In the genomic region with DNA sequence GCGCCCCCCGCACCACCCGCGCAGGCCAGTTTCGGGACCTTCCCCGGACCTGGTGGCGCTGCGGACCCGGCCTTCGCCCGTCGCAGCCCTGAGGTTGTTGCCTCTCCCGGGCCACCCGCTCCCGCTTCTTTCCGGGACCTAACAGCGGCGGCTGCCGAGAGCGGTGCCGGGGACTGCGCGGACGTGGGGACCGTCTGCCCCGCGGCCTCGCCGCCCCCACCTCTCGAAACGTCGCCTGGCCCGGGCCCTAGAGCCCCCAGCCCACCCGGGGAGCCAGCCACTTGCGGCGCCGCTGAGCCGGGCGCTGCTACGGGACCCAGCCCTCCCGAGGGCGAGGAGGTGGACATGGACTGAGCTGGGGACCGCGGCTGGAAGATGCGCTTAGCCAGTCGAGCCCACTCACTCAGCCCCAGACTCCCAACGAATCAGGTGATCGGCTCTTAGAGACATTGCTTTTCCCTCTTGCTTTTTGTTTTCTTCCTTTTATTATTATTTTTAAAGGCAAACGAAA, we compare ENCODE assay signal across 11 mouse cellular contexts. TPM values are rescaled to one million over a fixed set of nuclear protein-coding genes. Genes with fewer than 3 reads are reported as not detected.
DNase-seq lines count a peak whose midpoint lies in the region; ATAC-seq and TF ChIP-seq lines count a peak whose summit lies in the region.
"Had no signal": no experiment of that assay in that cellular context is flagged by ENCODE, and none has a peak within 500 bp of the region (broad histone marks: within the 10 kb centered on the region; RNA-seq: fewer than 3 reads in every experiment).

No protein-coding gene starts in this region.

- under 1% methylated on average over 47 of the region's 49 CpGs for WGBS in heart, embryonic 12.5 days
- under 1% methylated on average over 44 of the region's 49 CpGs for WGBS in forebrain, embryonic 11.5 days
- WGBS in midbrain, embryonic 11.5 days, result under 1% methylated on average over 40 of the region's 49 CpGs

- TF ChIP-seq CTCF in brain, embryonic 14.5 days (IDR thresholded peaks at IDR 0.05; ENCODE audit: borderline replicate concordance, extremely low read depth, insufficient read depth, insufficient read length), result no peak

- H3K4me2 ChIP-seq in heart, embryonic 12.5 days, result no peak overlapping the region; the same call in 1 of the 2 replicates
- peak overlapping the region; percentile 35 for H3K4me2 ChIP-seq in forebrain, embryonic 11.5 days (ENCODE audit: low read depth, low read length, severe bottlenecking)
- H3K4me2 ChIP-seq in midbrain, embryonic 11.5 days, result peak overlapping the region; percentile 41

- H3K27me3 ChIP-seq in heart, embryonic 12.5 days (replicated peaks), result peaks cover 96% of the 10 kb centered on the region
- peaks cover 92% of the 10 kb centered on the region for H3K27me3 ChIP-seq in forebrain, embryonic 11.5 days (ENCODE audit: control insufficient read depth, insufficient read depth, low read length)
- peaks cover 94% of the 10 kb centered on the region for H3K27me3 ChIP-seq in midbrain, embryonic 11.5 days (ENCODE audit: control insufficient read depth, insufficient read depth, low read length)

- intact Hi-C loops in heart, postnatal 25 days (cut with DNase I), result no loop called here
- intact Hi-C loops in left cerebral cortex, postnatal 36 days (cut with DNase I), result no loop called here

- ATAC-seq in heart, embryonic 12.5 days (ENCODE audit: insufficient number of reproducible peaks, low FRiP score), result no peak; the same call in 1 of the 2 replicates
- no peak for ATAC-seq in forebrain, embryonic 11.5 days (replicated peaks; ENCODE audit: low FRiP score)
- ATAC-seq in midbrain, embryonic 11.5 days (ENCODE audit: low FRiP score), result no peak

- H3K9me3 ChIP-seq in heart, embryonic 12.5 days (replicated peaks), result no peaks in the 10 kb centered on the region
- no peaks in the 10 kb centered on the region for H3K9me3 ChIP-seq in forebrain, embryonic 11.5 days (ENCODE audit: control insufficient read depth, low read length)
- no peaks in the 10 kb centered on the region for H3K9me3 ChIP-seq in midbrain, embryonic 11.5 days (ENCODE audit: control insufficient read depth, low read length)

- H3K27ac ChIP-seq in heart, embryonic 12.5 days (ENCODE audit: poor library complexity, severe bottlenecking), result no peak overlapping the region
- H3K27ac ChIP-seq in forebrain, embryonic 11.5 days (ENCODE audit: low read depth, low read length), result peak overlapping the region; percentile 27
- H3K27ac ChIP-seq in midbrain, embryonic 11.5 days (ENCODE audit: low read depth, low read length), result peak overlapping the region; percentile 79
- H3K27ac ChIP-seq: liver, embryonic 14.5 days had no signal

- no peaks in the 10 kb centered on the region for H3K36me3 ChIP-seq in heart, embryonic 12.5 days
- H3K36me3 ChIP-seq in forebrain, embryonic 11.5 days (ENCODE audit: control insufficient read depth, insufficient read depth, low read length), result no peaks in the 10 kb centered on the region
- no peaks in the 10 kb centered on the region for H3K36me3 ChIP-seq in midbrain, embryonic 11.5 days (ENCODE audit: control insufficient read depth, insufficient read depth, low read length)

- TF ChIP-seq POLR2A in brain, embryonic 14.5 days (IDR thresholded peaks at IDR 0.05; ENCODE audit: borderline replicate concordance, extremely low read depth, insufficient read depth, insufficient read length, poor library complexity, severe bottlenecking), result no peak

- H3K4me3 ChIP-seq in heart, embryonic 12.5 days, result peak overlapping the region; percentile 9; the same call in 1 of the 2 replicates
- H3K4me3 ChIP-seq in forebrain, embryonic 11.5 days (ENCODE audit: low read depth, low read length), result peak overlapping the region; percentile 34
- H3K4me3 ChIP-seq in midbrain, embryonic 11.5 days (ENCODE audit: low read depth, low read length), result peak overlapping the region; percentile 45
- H3K4me3 ChIP-seq: myocyte had no signal

- H3K4me1 ChIP-seq in heart, embryonic 12.5 days (replicated peaks), result peaks cover 7% of the 10 kb centered on the region; the same call in 1 of the 2 replicates
- H3K4me1 ChIP-seq in forebrain, embryonic 11.5 days (replicated peaks; ENCODE audit: control insufficient read depth, insufficient read depth, low read length), result peaks cover 7% of the 10 kb centered on the region
- peaks cover 7% of the 10 kb centered on the region; the same call in 1 of the 2 replicates for H3K4me1 ChIP-seq in midbrain, embryonic 11.5 days (ENCODE audit: control insufficient read depth, insufficient read depth, low read length)

- H3K9ac ChIP-seq in heart, embryonic 12.5 days, result no peak overlapping the region
- H3K9ac ChIP-seq in forebrain, embryonic 11.5 days (ENCODE audit: low read length), result peak overlapping the region; percentile 47
- H3K9ac ChIP-seq in midbrain, embryonic 11.5 days (ENCODE audit: low read length), result peak overlapping the region; percentile 67
- H3K9ac ChIP-seq: liver, embryonic 14.5 days had no signal

- DNase-seq in heart, postnatal 25 days (ENCODE audit: low spot score), result no peak
- DNase-seq in brain, embryonic 14.5 days (ENCODE audit: low read depth), result peak; percentile 32
- peak; percentile 72 for DNase-seq in forebrain, embryonic 11.5 days (ENCODE audit: low spot score)
- DNase-seq in midbrain, embryonic 11.5 days (ENCODE audit: low spot score, missing footprints), result peak; percentile 96
- no peak for DNase-seq in urinary bladder, adult 18-20 months (ENCODE audit: low spot score in 2 of 2)
- no peak for DNase-seq in left cerebral cortex, postnatal 36 days (ENCODE audit: low spot score in 2 of 2)
- no peak for DNase-seq in thymus, postnatal 10 days (ENCODE audit: low spot score in 2 of 2)

RNA-seq across cellular contexts. Expression of gene Uncx, which starts 4.2 kb away (rescaled TPM):
- 0.09 TPM in 1 of 2 replicates, not detected in the other for polyA plus RNA-seq in heart, embryonic 12.5 days (2016; fragmentation: Nextera tagmentation; extraction: Ambion mirVana)
- total RNA-seq in heart, postnatal 25 days (2021), result not detected
- polyA plus RNA-seq in brain, embryonic 14.5 days (2012; rRNA removed), result 26.5 and 42.0 TPM in 2 replicates
- polyA plus RNA-seq in forebrain, embryonic 11.5 days (2014; fragmentation: Nextera tagmentation; extraction: Ambion mirVana), result 27.3 and 28.2 TPM in 2 replicates
- 41.8 and 46.4 TPM in 2 replicates for polyA plus RNA-seq in midbrain, embryonic 11.5 days (2014; fragmentation: Nextera tagmentation; extraction: Ambion mirVana)
- under 1 TPM in 1 of 2 experiments, not detected in 1; 0.20 TPM for total RNA-seq in left cerebral cortex, postnatal 36 days (2021)
- total RNA-seq: hematopoietic stem cell, adult 5-6 weeks had no signal
- polyA plus RNA-seq: liver, embryonic 14.5 days; myocyte had no signal

Comparison
In these comparisons a context has a peak if more than half of its experiments do, and no peak if none do; other contexts are left out.
1. DNase-seq: peak in brain, embryonic 14.5 days (single experiment), forebrain, embryonic 11.5 days (single experiment) and midbrain, embryonic 11.5 days (single experiment); none in heart, postnatal 25 days (single experiment), urinary bladder, adult 18-20 months (0 of 2), left cerebral cortex, postnatal 36 days (0 of 2) and thymus, postnatal 10 days (0 of 2).
2. RNA of gene Uncx, which starts 4.2 kb away (polyA plus RNA-seq): 26.5 to 42.0 TPM in brain, embryonic 14.5 days, 41.8 to 46.4 TPM in midbrain, embryonic 11.5 days and 27.3 to 28.2 TPM in forebrain, embryonic 11.5 days; 0.09 TPM in heart, embryonic 12.5 days; every median in the first group is over 10 times any median in the second.
3. Peak in every context shown above with its lines, with median percentiles within 50 percentile points of each other: H3K4me3 ChIP-seq.